Mouse (Mus musculus) Patski (cell line): Measurements from ENCODE around the gene Tbc1d2. TPM values are rescaled to one million over a fixed set of nuclear protein-coding genes. Genes with fewer than 3 reads are reported as not detected.
"Not testable (repeated sequence)": the region's sequence is repeated elsewhere in the genome, so short reads cannot be mapped to it uniquely, and the experiment has no call there.

Experiments used
- ATAC-seq: fragments of 100-300 bp; one replicate; pipeline ENCODE4 v1.8.0; 2021
- CTCF ChIA-PET: fragments of 350-600 bp; sonication (Branson Sonifier 250); formaldehyde crosslinking; loops from one replicate; lab custom pipeline; 2022; ENCODE audit warnings: inconsistent platforms; lab: Charles Lee
- POLR2A ChIA-PET: fragments of 350-600 bp; sonication (Branson Sonifier 250); formaldehyde crosslinking; loops from one replicate; lab custom pipeline; 2022; ENCODE audit warnings: antibody characterized with exemption, inconsistent platforms; lab: Charles Lee
- DNase-seq: peaks from one replicate; pipeline ENCODE4 v3.0.0-alpha.2; 2011; ENCODE audit warnings: low read depth, low spot score
- H3K27me3 ChIP-seq: fragments of 371-371 bp; one replicate; pipeline ENCODE4 v1.5.1; 2021
- CTCF ChIP-seq: fragments of 100-300 bp; IDR thresholded peaks from one replicate; pipeline ENCODE4 v1.5.1; 2021
- in situ Hi-C: fragments of 300-500 bp; cut with MboI; formaldehyde crosslinking; loops from 3 replicates; pipeline ENCODE4 v1.11.1; 2018; ENCODE audit warnings: low pct_unique_long_range_greater_than_20kb, mixed read lengths
- polyA plus RNA-seq: library from polyadenylated mRNA; unstranded; gene quantifications from one replicate; pipeline ENCODE4 v1.2.3, GENCODE M21; 2021

Tbc1d2 gene
- polyA plus RNA-seq, 1 experiment from 2014 or later: 2.3 TPM

- ATAC-seq (no peak), DNase-seq (no peak)
- ChIA-PET CTCF (interaction anchor here (1.5 kb wide), 1 partner anchor 11 kb away, joined by 6 read pairs; no protein-coding TSS in a partner anchor), POLR2A (no interaction called here)
- no peak for TF ChIP-seq CTCF
- in situ Hi-C loops: loop anchor here (5.0 kb wide), 1 partner anchor 39 kb away; no protein-coding TSS in a partner anchor
- H3K27me3 ChIP-seq: peaks cover 9% of the 10 kb centered on the region
Observed at GRCm38 (mm10) chr4:46596398-46596797, 53.6 kb downstream of the Tbc1d2 start.

DNA sequence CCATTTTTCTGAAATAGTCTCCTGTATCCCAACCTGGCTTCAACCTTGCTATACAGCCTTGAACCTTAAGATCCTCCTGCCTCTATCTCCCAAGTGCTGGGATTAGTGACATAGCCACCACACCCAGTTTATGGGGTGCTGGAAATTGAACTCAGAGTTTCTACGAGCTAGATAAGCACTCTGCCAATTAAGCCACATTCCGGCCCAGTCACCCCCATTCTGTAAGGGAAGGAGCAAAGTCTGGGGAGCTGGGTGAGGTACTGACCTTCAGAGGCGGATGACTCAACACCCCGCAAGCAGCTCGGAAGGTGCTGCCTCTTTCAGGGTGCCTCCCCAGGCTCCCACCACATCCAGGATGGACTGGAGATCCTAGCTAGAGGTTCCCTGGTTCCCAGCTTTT is 55.9 kb downstream of the Tbc1d2 start:
- POLR2A ChIA-PET: no interaction called here
- DNase-seq (no peak), ATAC-seq (no peak)
- in situ Hi-C loops: no loop called here
- CTCF ChIA-PET: interaction anchor here (1.0 kb wide), 1 partner anchor 36 kb away, joined by 3 read pairs; no protein-coding TSS in a partner anchor
- TF ChIP-seq CTCF: no peak
- no peaks in the 10 kb centered on the region for H3K27me3 ChIP-seq

DNA sequence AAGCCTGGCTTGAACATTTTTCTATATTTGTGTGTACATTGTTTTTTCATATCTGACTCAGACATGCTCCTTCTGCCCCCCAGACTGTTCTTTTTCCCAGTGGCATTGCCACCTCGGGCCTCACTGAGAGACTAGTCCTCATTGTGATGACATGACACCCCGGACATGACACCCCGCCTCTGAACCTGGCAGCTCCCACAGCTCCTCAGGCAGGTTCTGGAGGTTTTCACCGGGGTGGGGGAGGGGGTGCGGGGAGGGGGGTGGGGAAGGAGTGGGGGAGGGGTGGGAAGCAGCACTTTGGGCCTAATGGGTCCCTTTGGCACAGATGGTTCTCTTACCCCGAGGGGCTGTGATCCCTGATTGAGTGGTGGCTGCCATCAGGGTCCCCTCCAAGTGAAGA is 56.5 kb downstream of the Tbc1d2 start:
- DNase-seq (no peak), ATAC-seq (no peak)
- ChIA-PET POLR2A (no interaction called here), CTCF (interaction anchor here (1.0 kb wide), 1 partner anchor 35 kb away, joined by 3 read pairs; no protein-coding TSS in a partner anchor)
- no peak for TF ChIP-seq CTCF
- in situ Hi-C loops: no loop called here
- no peaks in the 10 kb centered on the region for H3K27me3 ChIP-seq

DNA sequence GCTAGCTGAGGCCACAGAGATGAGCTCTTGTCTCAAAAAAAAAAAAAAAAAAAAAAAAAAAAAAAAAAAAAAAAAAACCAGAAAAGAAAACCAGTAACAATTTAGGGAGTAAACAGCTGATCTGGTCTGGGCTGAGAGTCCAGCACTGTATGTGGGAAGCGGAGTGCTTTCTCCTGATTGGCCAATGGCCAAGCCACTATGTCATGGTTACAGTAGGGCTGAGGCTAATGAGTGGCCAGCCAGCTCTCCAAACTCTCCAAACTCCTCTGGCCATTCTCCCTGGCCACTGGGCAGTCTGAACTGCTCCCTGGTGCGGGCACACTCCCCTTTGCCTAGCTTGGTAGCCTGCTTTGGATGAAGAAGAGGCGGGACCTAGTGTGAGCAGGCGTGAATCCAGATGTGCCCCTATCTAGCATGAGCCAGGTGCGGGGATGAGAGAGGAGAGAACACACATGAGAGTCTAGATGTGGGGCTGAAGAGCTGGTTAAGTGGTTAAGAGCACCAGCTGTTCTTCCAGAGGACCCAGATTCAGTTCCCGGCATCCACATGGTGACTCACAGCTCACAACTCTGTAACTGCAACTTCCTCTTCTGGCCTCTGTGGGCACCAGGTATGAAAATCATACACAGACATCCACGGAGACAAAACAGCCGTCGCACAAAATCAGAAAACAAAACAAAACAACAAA is 58.0 kb downstream of the Tbc1d2 start:
- in situ Hi-C loops: no loop called here
- no peak for TF ChIP-seq CTCF
- DNase-seq: no peak
- POLR2A ChIA-PET: interaction anchor here (1.1 kb wide), 1 partner anchor 15 kb away, joined by 4 read pairs; no protein-coding TSS in a partner anchor
- H3K27me3 ChIP-seq: no peaks in the 10 kb centered on the region
- CTCF ChIA-PET: interaction anchor here (1.2 to 1.5 kb wide), 2 partner anchors 10 to 14 kb away, joined by 3 read pairs; partner anchors contain the start of gene Coro2a
- ATAC-seq: peak; percentile 62

GRCm38 (mm10) chr4:46590810-46591209 is 59.2 kb downstream of the Tbc1d2 start:
- in situ Hi-C loops: no loop called here

DNA sequence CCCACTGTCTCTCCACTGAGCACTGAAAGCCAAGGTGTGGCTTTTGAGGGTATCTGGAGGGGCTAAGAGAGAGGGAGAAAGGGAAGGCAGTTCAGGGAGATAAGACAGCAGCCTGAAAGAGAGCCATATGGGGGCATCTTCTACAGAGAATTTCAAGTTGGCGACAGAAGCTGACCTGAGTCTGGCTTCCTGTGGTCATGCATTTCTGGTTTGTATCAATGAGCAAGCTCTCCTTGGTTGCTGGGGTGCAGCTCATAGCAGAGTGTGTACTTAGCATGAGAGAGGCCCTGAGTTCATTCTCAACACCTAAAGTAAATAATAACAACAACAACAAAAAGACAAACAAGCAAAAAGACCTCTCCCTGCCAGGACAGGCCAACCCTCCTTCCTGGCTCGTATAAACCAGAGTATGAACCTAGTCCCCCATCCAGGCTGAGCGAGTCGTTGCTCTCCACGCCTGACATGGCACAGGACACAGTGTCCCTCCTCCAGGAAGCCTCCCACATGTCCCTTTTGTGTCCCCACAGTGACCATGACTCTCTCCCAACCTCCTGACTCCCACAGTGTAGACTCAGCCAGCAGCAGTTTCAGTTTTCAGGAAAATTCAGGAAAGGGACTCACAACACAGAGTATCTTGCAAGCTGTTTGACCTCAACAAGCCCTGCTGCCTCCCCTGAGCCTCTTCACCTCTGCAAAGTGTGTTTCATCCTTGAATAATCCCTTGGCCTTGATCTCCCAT is 59.9 kb downstream of the Tbc1d2 start:
- H3K27me3 ChIP-seq: no peaks in the 10 kb centered on the region
- CTCF ChIA-PET: interaction anchor here (1.5 kb wide), 1 partner anchor 12 kb away, joined by 3 read pairs; the partner anchor contains the start of gene Coro2a
- in situ Hi-C loops: no loop called here
- ATAC-seq (no peak), DNase-seq (no peak)
- TF ChIP-seq CTCF: no peak
- POLR2A ChIA-PET: no interaction called here

More at GRCm38 (mm10) chr4:46590810-46591209, 59.2 kb downstream of the Tbc1d2 start:
- no peak for ATAC-seq
- TF ChIP-seq CTCF: no peak
- POLR2A ChIA-PET: no interaction called here
- CTCF ChIA-PET: interaction anchor here (1.5 kb wide), 1 partner anchor 11 kb away, joined by 3 read pairs; the partner anchor contains the start of gene Coro2a
- DNase-seq: no peak
- H3K27me3 ChIP-seq: no peaks in the 10 kb centered on the region

- no peak for ATAC-seq
- in situ Hi-C loops: no loop called here
- ChIA-PET CTCF (no interaction called here), POLR2A (no interaction called here)
- no peaks in the 10 kb centered on the region for H3K27me3 ChIP-seq
- DNase-seq: no peak
- TF ChIP-seq CTCF: no peak
Observed at GRCm38 (mm10) chr4:46589151-46589550, 60.9 kb downstream of the Tbc1d2 start.

- ATAC-seq (no peak), DNase-seq (no peak)
- in situ Hi-C loops: no loop called here
- ChIA-PET CTCF (interaction anchor here (1.1 to 1.8 kb wide), 3 partner anchors 10 to 16 kb away, joined by 4 to 6 read pairs (median 5); partner anchors contain the start of gene Coro2a), POLR2A (no interaction called here)
- no peaks in the 10 kb centered on the region for H3K27me3 ChIP-seq
- no peak for TF ChIP-seq CTCF
Observed at GRCm38 (mm10) chr4:46586473-46586872, 63.5 kb downstream of the Tbc1d2 start.

GRCm38 (mm10) chr4:46585811-46586190 is 64.2 kb downstream of the Tbc1d2 start:
- H3K27me3 ChIP-seq: no peaks in the 10 kb centered on the region
- ChIA-PET CTCF (interaction anchor here (1.1 to 1.8 kb wide), 3 partner anchors 11 to 16 kb away, joined by 4 to 6 read pairs (median 5); partner anchors contain the start of gene Coro2a), POLR2A (no interaction called here)
- ATAC-seq: no peak
- no peak for TF ChIP-seq CTCF
- DNase-seq: no peak
- in situ Hi-C loops: no loop called here

DNA sequence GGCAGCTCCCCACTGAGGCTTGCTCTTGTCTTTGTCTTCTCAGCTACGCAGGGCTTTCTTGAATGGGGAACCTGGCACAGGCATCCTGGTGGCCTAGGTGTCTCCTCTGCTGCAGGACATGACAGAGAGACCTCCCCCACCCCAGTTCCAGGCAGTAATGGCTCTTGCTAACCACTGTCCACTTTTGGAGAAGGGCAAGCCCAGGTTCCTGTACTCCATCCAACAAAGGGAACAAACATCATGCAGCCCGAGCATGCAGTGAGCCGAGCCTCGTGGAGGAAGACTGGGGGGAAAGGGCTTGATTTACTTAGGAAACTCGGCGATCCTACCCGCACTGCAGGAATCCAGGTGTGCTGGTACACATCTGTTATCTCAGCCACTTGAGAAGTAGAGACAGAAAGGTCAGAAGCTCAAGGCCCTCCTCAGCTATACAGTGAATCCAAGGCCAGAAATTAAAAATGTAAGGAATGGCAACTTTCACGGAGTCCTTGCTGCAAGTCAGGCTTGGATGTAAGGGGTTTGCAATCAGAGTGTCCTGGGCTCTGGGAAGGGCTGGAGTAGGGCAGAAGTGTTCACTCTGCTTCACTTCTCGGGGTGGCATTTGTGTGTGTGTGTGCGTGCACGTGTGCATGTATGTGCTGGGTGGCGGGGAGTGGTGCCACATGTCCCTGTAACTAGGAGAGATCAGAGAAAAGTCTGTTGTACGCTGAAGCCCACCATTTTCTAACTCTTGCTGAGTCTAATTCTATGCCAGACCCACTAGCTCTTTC is 64.8 kb downstream of the Tbc1d2 start:
- ChIA-PET POLR2A (no interaction called here), CTCF (interaction anchor here (1.4 kb wide), 1 partner anchor 11 kb away, joined by 6 read pairs; no protein-coding TSS in a partner anchor)
- in situ Hi-C loops: no loop called here
- ATAC-seq (no peak), DNase-seq (no peak)
- no peaks in the 10 kb centered on the region for H3K27me3 ChIP-seq
- TF ChIP-seq CTCF: no peak

- POLR2A ChIA-PET, in situ Hi-C loops, CTCF ChIA-PET, DNase-seq, ATAC-seq, H3K27me3 ChIP-seq: not testable (repeated sequence)
Observed at GRCm38 (mm10) chr4:46584536-46584935, 65.5 kb downstream of the Tbc1d2 start.

DNA sequence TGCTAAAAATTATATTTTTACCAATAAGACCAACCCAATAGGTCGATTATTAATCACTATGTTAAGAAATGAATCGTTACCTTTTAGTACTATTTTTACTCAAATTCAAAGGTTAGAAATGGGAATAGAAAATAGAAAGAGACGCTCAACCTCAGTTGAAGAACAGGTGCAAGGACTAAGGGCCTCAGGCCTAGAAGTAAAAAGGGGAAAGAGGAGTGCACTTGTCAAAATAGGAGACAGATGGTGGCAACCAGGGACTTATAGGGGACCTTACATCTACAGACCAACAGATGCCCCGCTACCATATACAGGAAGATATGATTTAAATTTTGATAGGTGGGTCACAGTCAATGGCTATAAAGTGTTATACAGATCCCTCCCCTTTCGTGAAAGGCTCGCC is 65.9 kb downstream of the Tbc1d2 start:
- H3K27me3 ChIP-seq, CTCF ChIA-PET, in situ Hi-C loops, POLR2A ChIA-PET, ATAC-seq, DNase-seq: not testable (repeated sequence)

GRCm38 (mm10) chr4:46582024-46582423 is 68.0 kb downstream of the Tbc1d2 start:
- H3K27me3 ChIP-seq, POLR2A ChIA-PET, in situ Hi-C loops, CTCF ChIA-PET, ATAC-seq, DNase-seq: not testable (repeated sequence)

- ATAC-seq, in situ Hi-C loops, POLR2A ChIA-PET, DNase-seq, H3K27me3 ChIP-seq, CTCF ChIA-PET: not testable (repeated sequence)
Observed at GRCm38 (mm10) chr4:46581577-46581976, 68.4 kb downstream of the Tbc1d2 start.
